In genomic region chr7:96267266-96267665, GRCm38 (mm10) we compare ENCODE assay signal across 11 mouse cellular contexts.
DNase-seq lines count a peak whose midpoint lies in the region; ATAC-seq and TF ChIP-seq lines count a peak whose summit lies in the region.
"Had no signal": no experiment of that assay in that cellular context is flagged by ENCODE, and none has a peak within 500 bp of the region (broad histone marks: within the 10 kb centered on the region; RNA-seq: fewer than 3 reads in every experiment).

No protein-coding gene starts in this region.

- peaks cover 48% of the 10 kb centered on the region for H3K4me1 ChIP-seq in forebrain, embryonic 13.5 days
- H3K4me1 ChIP-seq in forebrain, embryonic 12.5 days: peaks cover 28% of the 10 kb centered on the region
- H3K4me1 ChIP-seq in limb, embryonic 13.5 days: peaks cover 14% of the 10 kb centered on the region
- H3K4me1 ChIP-seq in limb, embryonic 10.5 days: peaks cover 4% of the 10 kb centered on the region; the same call in 1 of the 2 replicates
- H3K4me1 ChIP-seq: megakaryocyte, embryonic 14.5 days had no signal

- no peaks in the 10 kb centered on the region for H3K36me3 ChIP-seq in forebrain, embryonic 13.5 days (ENCODE audit: poor library complexity, severe bottlenecking)
- H3K36me3 ChIP-seq in forebrain, embryonic 12.5 days (replicated peaks): no peaks in the 10 kb centered on the region
- H3K36me3 ChIP-seq in limb, embryonic 13.5 days: no peaks in the 10 kb centered on the region
- H3K36me3 ChIP-seq in limb, embryonic 10.5 days: no peaks in the 10 kb centered on the region

- no peak overlapping the region for H3K4me2 ChIP-seq in forebrain, embryonic 13.5 days
- no peak overlapping the region for H3K4me2 ChIP-seq in forebrain, embryonic 12.5 days
- no peak overlapping the region for H3K4me2 ChIP-seq in limb, embryonic 13.5 days (replicated peaks)

- no peak overlapping the region for H3K9ac ChIP-seq in forebrain, embryonic 13.5 days
- no peak overlapping the region for H3K9ac ChIP-seq in forebrain, embryonic 12.5 days
- H3K9ac ChIP-seq in limb, embryonic 13.5 days: no peak overlapping the region

- peak; percentile 69 for ATAC-seq in forebrain, embryonic 13.5 days
- no peak for ATAC-seq in forebrain, embryonic 12.5 days (ENCODE audit: low FRiP score)
- peak; percentile 64; the same call in 1 of the 2 replicates for ATAC-seq in limb, embryonic 13.5 days (ENCODE audit: low FRiP score, low read depth)

- H3K4me3 ChIP-seq in forebrain, embryonic 13.5 days: no peak overlapping the region
- H3K4me3 ChIP-seq in forebrain, embryonic 12.5 days (replicated peaks): no peak overlapping the region
- no peak overlapping the region for H3K4me3 ChIP-seq in limb, embryonic 13.5 days
- H3K4me3 ChIP-seq in limb, embryonic 10.5 days: no peak overlapping the region
- H3K4me3 ChIP-seq: megakaryocyte, embryonic 14.5 days had no signal

- peak overlapping the region; percentile 27; the same call in 1 of the 2 replicates for H3K27ac ChIP-seq in forebrain, embryonic 13.5 days
- no peak overlapping the region for H3K27ac ChIP-seq in forebrain, embryonic 12.5 days
- no peak overlapping the region; the same call in 1 of the 2 replicates for H3K27ac ChIP-seq in limb, embryonic 13.5 days
- no peak overlapping the region for H3K27ac ChIP-seq in limb, embryonic 10.5 days

- no peaks in the 10 kb centered on the region for H3K9me3 ChIP-seq in forebrain, embryonic 13.5 days (replicated peaks)
- no peaks in the 10 kb centered on the region for H3K9me3 ChIP-seq in forebrain, embryonic 12.5 days
- H3K9me3 ChIP-seq in limb, embryonic 13.5 days: no peaks in the 10 kb centered on the region
- no peaks in the 10 kb centered on the region for H3K9me3 ChIP-seq in limb, embryonic 10.5 days (replicated peaks)

- DNase-seq in limb, embryonic 10.5 days (ENCODE audit: low spot score): no peak
- peak; percentile 94 for DNase-seq in brain, embryonic 14.5 days (ENCODE audit: low read depth)
- peak; percentile 16 for DNase-seq in lung, postnatal 25 days (ENCODE audit: low spot score)
- DNase-seq in Muller cell, postnatal 12 days (ENCODE audit: inconsistent ontology term): no peak
- no peak for DNase-seq in testis, postnatal 10 days (ENCODE audit: low spot score)
- DNase-seq: kidney, adult 11 months; thymus, adult 2 months had no signal

- TF ChIP-seq POLR2A in brain, embryonic 14.5 days (IDR thresholded peaks at IDR 0.05; ENCODE audit: borderline replicate concordance, extremely low read depth, insufficient read depth, insufficient read length, poor library complexity, severe bottlenecking): no peak

- WGBS in forebrain, embryonic 13.5 days: 42% methylated on average over 6 of the region's 6 CpGs
- 62% methylated on average over 6 of the region's 6 CpGs for WGBS in forebrain, embryonic 12.5 days
- WGBS in limb, embryonic 13.5 days: 29% methylated on average over 6 of the region's 6 CpGs
- 43% methylated on average over 6 of the region's 6 CpGs for WGBS in limb, embryonic 10.5 days

- TF ChIP-seq CTCF in brain, embryonic 14.5 days (IDR thresholded peaks at IDR 0.05; ENCODE audit: borderline replicate concordance, extremely low read depth, insufficient read depth, insufficient read length): no peak

- H3K27me3 ChIP-seq in forebrain, embryonic 13.5 days: no peaks in the 10 kb centered on the region
- H3K27me3 ChIP-seq in forebrain, embryonic 12.5 days: no peaks in the 10 kb centered on the region
- H3K27me3 ChIP-seq in limb, embryonic 13.5 days: no peaks in the 10 kb centered on the region
- H3K27me3 ChIP-seq in limb, embryonic 10.5 days (ENCODE audit: low read depth, poor library complexity, severe bottlenecking): no peaks in the 10 kb centered on the region
- H3K27me3 ChIP-seq: megakaryocyte, embryonic 14.5 days had no signal

Comparison
In these comparisons a context has a peak if more than half of its experiments do, and no peak if none do; other contexts are left out.
1. DNase-seq: peak in brain, embryonic 14.5 days (single experiment) and lung, postnatal 25 days (single experiment); none in limb, embryonic 10.5 days (single experiment), Muller cell, postnatal 12 days (single experiment) and testis, postnatal 10 days (single experiment).